Mouse (Mus musculus): ENCODE data around the gene Mgea5. TPM values are rescaled to one million over a fixed set of nuclear protein-coding genes. Genes with fewer than 3 reads are reported as not detected.

Gene Mgea5
- polyA plus RNA-seq, 1 experiment from 2014 or later, result 52.3 TPM

- H3K9me3 ChIP-seq (ENCODE audit: control insufficient read depth, low read length), result no peaks in the 10 kb centered on the region
- H3K27me3 ChIP-seq (replicated peaks; ENCODE audit: control insufficient read depth, insufficient read depth, low read length), result peaks cover 80% of the 10 kb centered on the region
- ATAC-seq (ENCODE audit: low read depth) (no peak), DNase-seq (ENCODE audit: low spot score) (no peak)
- H3K4me1 ChIP-seq (ENCODE audit: control insufficient read depth, insufficient read depth, low read length), result peaks cover 25% of the 10 kb centered on the region; the same call in 1 of the 2 replicates
- H3K4me3 ChIP-seq (ENCODE audit: low read depth, low read length), result peak overlapping the region; percentile 48
- H3K4me2 ChIP-seq (ENCODE audit: low read depth, low read length), result peak overlapping the region; percentile 88
- H3K27ac ChIP-seq (replicated peaks; ENCODE audit: low read depth, low read length), result no peak overlapping the region
- 3% methylated on average over 8 of the region's 44 CpGs for WGBS
- no peaks in the 10 kb centered on the region for H3K36me3 ChIP-seq (ENCODE audit: control insufficient read depth, insufficient read depth, low read length)
- peak overlapping the region; percentile 55 for H3K9ac ChIP-seq (ENCODE audit: low read depth, low read length)
These were observed 40.6 kb downstream of the Mgea5 start for GRCm38 (mm10) chr19:45742984-45743575.

DNA sequence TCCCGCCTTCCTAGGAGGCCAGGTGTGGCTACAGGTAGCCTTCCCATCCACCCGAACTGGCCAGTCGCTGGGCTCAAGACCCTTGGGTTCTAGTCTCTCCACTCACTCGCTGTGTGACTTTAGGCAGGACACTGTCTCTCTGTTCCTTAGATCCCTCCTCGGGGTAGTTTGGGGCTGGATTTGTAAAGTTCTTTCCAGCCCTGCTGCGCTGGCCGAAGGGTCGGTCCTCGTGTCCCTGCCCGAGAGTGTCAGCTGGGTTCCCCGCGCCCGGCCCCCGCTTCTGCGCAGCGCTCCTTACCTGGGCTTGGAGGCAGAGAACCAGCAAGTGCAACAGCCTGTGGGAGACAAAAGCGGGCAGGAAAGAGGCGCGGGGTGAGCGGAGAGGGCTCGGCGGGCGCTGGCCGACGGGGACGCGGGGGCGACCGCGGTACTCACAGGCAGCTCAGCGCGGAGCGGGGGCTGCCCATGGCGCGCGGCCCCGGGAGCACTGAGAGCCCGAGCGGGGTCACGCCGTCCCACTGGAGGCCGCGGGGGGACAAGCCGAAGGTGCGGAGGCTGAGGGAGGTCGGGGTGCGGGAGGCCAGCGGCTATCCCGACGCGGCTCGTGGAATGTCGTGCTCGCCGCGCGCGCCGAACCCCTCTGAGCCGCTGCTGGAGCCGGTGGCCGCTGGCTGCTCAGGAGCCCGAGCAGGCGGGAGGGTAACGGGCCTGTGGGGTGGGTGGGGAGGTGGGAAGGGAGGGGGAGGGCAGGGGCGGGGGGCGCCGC lies 41.2 kb downstream of the Mgea5 start, which contains the start of gene Fgf8:
TSS of gene Fgf8 (minus strand) at position 698 of the 766 bp plus-strand sequence.
- no peak for ATAC-seq (ENCODE audit: low read depth)
- Histone ChIP-seq H3K4me3 (ENCODE audit: low read depth, low read length) (peak within 1 kb of the TSS; percentile 48), H3K4me1 (ENCODE audit: control insufficient read depth, insufficient read depth, low read length) (peaks cover 27% of the 10 kb centered on the region), H3K9me3 (ENCODE audit: control insufficient read depth, low read length) (no peaks in the 10 kb centered on the region), H3K9ac (ENCODE audit: low read depth, low read length) (peak within 1 kb of the TSS; percentile 55), H3K36me3 (ENCODE audit: control insufficient read depth, insufficient read depth, low read length) (no peaks in the 10 kb centered on the region), H3K4me2 (ENCODE audit: low read depth, low read length) (peak within 1 kb of the TSS; percentile 88), H3K27ac (replicated peaks; ENCODE audit: low read depth, low read length) (no peak within 1 kb of the TSS), H3K27me3 (replicated peaks; ENCODE audit: control insufficient read depth, insufficient read depth, low read length) (peaks cover 87% of the 10 kb centered on the region)
- no peak for DNase-seq (ENCODE audit: low spot score)
- WGBS, result 0% methylated on average over 20 of the region's 68 CpGs

- Histone ChIP-seq H3K36me3 (ENCODE audit: control insufficient read depth, insufficient read depth, low read length) (no peaks in the 10 kb centered on the region), H3K27me3 (replicated peaks; ENCODE audit: control insufficient read depth, insufficient read depth, low read length) (peaks cover 94% of the 10 kb centered on the region), H3K4me2 (ENCODE audit: low read depth, low read length) (peak overlapping the region; percentile 88), H3K4me1 (ENCODE audit: control insufficient read depth, insufficient read depth, low read length) (peaks cover 32% of the 10 kb centered on the region), H3K27ac (replicated peaks; ENCODE audit: low read depth, low read length) (no peak overlapping the region), H3K4me3 (ENCODE audit: low read depth, low read length) (peak overlapping the region; percentile 48), H3K9ac (ENCODE audit: low read depth, low read length) (0 out of 2 replicates have a peak overlapping the region, but pooled peaks have one; percentile 22), H3K9me3 (ENCODE audit: control insufficient read depth, low read length) (no peaks in the 10 kb centered on the region)
- under 1% methylated on average over 41 of the region's 45 CpGs for WGBS
- ATAC-seq (ENCODE audit: low read depth) (no peak), DNase-seq (ENCODE audit: low spot score) (no peak)
These were observed 42.0 kb downstream of the Mgea5 start for GRCm38 (mm10) chr19:45741431-45742217.

- DNase-seq (ENCODE audit: low spot score) (no peak), ATAC-seq (ENCODE audit: low read depth) (no peak)
- no peak overlapping the region for H3K4me2 ChIP-seq (ENCODE audit: low read depth, low read length)
- peaks cover 95% of the 10 kb centered on the region for H3K27me3 ChIP-seq (replicated peaks; ENCODE audit: control insufficient read depth, insufficient read depth, low read length)
- H3K9ac ChIP-seq (ENCODE audit: low read depth, low read length), result no peak overlapping the region
- no peaks in the 10 kb centered on the region for H3K36me3 ChIP-seq (ENCODE audit: control insufficient read depth, insufficient read depth, low read length)
- H3K4me1 ChIP-seq (ENCODE audit: control insufficient read depth, insufficient read depth, low read length), result peaks cover 30% of the 10 kb centered on the region
- 0 out of 2 replicates have a peak overlapping the region, but pooled peaks have one; percentile 5 for H3K4me3 ChIP-seq (ENCODE audit: low read depth, low read length)
- H3K27ac ChIP-seq (replicated peaks; ENCODE audit: low read depth, low read length), result no peak overlapping the region
- H3K9me3 ChIP-seq (ENCODE audit: control insufficient read depth, low read length), result no peaks in the 10 kb centered on the region
- 8% methylated on average over 7 of the region's 7 CpGs for WGBS
These were observed 42.8 kb downstream of the Mgea5 start for GRCm38 (mm10) chr19:45740817-45741216.

DNA sequence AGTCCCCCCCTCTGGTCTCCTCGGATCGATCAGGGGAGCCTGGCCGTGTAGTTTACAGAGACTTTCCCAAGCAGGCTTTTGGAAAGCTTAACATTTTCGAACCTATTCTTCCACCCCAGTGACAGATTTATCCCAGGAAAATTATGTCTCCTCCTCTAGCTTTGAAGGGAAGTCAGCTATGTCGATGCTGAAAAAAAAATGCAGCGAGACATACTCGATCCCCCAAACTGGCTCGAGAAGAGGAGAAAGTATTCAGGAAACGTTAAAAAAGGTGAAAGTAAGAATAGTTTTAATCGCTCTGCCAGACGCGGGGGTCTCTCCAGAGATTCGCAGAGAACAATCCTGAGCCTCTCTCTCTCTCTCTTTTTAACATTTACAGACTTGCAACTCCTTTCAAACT lies 43.4 kb downstream of the Mgea5 start:
- no peak overlapping the region for H3K9ac ChIP-seq (ENCODE audit: low read depth, low read length)
- no peak overlapping the region for H3K4me3 ChIP-seq (ENCODE audit: low read depth, low read length)
- peaks cover 30% of the 10 kb centered on the region for H3K4me1 ChIP-seq (ENCODE audit: control insufficient read depth, insufficient read depth, low read length)
- 7% methylated on average over 13 of the region's 13 CpGs for WGBS
- ATAC-seq (ENCODE audit: low read depth) (no peak), DNase-seq (ENCODE audit: low spot score) (no peak)
- H3K4me2 ChIP-seq (ENCODE audit: low read depth, low read length), result no peak overlapping the region
- H3K36me3 ChIP-seq (ENCODE audit: control insufficient read depth, insufficient read depth, low read length), result no peaks in the 10 kb centered on the region
- no peaks in the 10 kb centered on the region for H3K9me3 ChIP-seq (ENCODE audit: control insufficient read depth, low read length)
- no peak overlapping the region for H3K27ac ChIP-seq (replicated peaks; ENCODE audit: low read depth, low read length)
- H3K27me3 ChIP-seq (replicated peaks; ENCODE audit: control insufficient read depth, insufficient read depth, low read length), result peaks cover 95% of the 10 kb centered on the region

GRCm38 (mm10) chr19:45738521-45738920 lies 45.1 kb downstream of the Mgea5 start:
- 40% methylated on average over 5 of the region's 5 CpGs for WGBS
- Histone ChIP-seq H3K27me3 (replicated peaks; ENCODE audit: control insufficient read depth, insufficient read depth, low read length) (peaks cover 95% of the 10 kb centered on the region), H3K4me2 (ENCODE audit: low read depth, low read length) (no peak overlapping the region), H3K4me1 (ENCODE audit: control insufficient read depth, insufficient read depth, low read length) (peaks cover 30% of the 10 kb centered on the region), H3K9ac (ENCODE audit: low read depth, low read length) (no peak overlapping the region), H3K9me3 (ENCODE audit: control insufficient read depth, low read length) (no peaks in the 10 kb centered on the region), H3K27ac (replicated peaks; ENCODE audit: low read depth, low read length) (no peak overlapping the region), H3K36me3 (ENCODE audit: control insufficient read depth, insufficient read depth, low read length) (no peaks in the 10 kb centered on the region), H3K4me3 (ENCODE audit: low read depth, low read length) (no peak overlapping the region)
- ATAC-seq (ENCODE audit: low read depth) (no peak), DNase-seq (ENCODE audit: low spot score) (no peak)

DNA sequence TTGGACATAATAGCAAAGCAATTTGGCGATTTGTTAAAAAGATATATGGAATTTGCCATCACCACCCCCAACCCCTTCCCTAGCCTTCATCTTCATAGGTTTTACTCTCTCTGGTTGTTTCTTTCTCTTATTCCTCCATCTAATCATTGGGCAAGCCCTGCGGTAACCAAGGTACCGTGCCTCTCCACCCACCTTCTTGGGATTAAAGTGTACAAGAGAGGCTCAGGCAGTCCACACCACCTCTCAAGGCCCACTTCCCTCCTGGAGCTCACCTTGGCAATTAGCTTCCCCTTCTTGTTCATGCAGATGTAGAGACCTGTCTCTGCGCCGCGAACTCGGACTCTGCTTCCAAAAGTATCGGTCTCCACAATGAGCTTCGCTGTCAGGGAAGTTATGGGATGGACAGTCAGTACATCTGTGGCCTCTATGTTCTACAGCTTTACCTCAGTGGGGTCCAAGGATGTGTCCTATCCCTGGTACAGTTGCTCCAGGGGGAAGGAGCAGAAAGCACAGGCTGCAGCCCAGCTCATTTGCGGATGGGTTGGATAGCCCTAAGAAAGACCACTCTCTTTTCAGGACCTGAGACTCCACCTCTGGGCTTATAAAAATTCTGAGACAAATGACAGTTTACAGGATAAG lies 45.7 kb downstream of the Mgea5 start:
- Histone ChIP-seq H3K9me3 (ENCODE audit: control insufficient read depth, low read length) (no peaks in the 10 kb centered on the region), H3K36me3 (ENCODE audit: control insufficient read depth, insufficient read depth, low read length) (no peaks in the 10 kb centered on the region), H3K4me3 (ENCODE audit: low read depth, low read length) (no peak overlapping the region), H3K27me3 (replicated peaks; ENCODE audit: control insufficient read depth, insufficient read depth, low read length) (peaks cover 95% of the 10 kb centered on the region), H3K4me2 (ENCODE audit: low read depth, low read length) (no peak overlapping the region), H3K4me1 (ENCODE audit: control insufficient read depth, insufficient read depth, low read length) (peaks cover 26% of the 10 kb centered on the region), H3K27ac (replicated peaks; ENCODE audit: low read depth, low read length) (no peak overlapping the region), H3K9ac (ENCODE audit: low read depth, low read length) (no peak overlapping the region)
- DNase-seq (ENCODE audit: low spot score) (no peak), ATAC-seq (ENCODE audit: low read depth) (no peak)
- WGBS, result 54% methylated on average over 10 of the region's 10 CpGs

GRCm38 (mm10) chr19:45737208-45737845 lies 46.3 kb downstream of the Mgea5 start:
- 8% methylated on average over 18 of the region's 23 CpGs for WGBS
- Histone ChIP-seq H3K36me3 (ENCODE audit: control insufficient read depth, insufficient read depth, low read length) (no peaks in the 10 kb centered on the region), H3K27ac (replicated peaks; ENCODE audit: low read depth, low read length) (no peak overlapping the region), H3K4me3 (ENCODE audit: low read depth, low read length) (peak overlapping the region; percentile 28), H3K27me3 (replicated peaks; ENCODE audit: control insufficient read depth, insufficient read depth, low read length) (peaks cover 96% of the 10 kb centered on the region), H3K4me1 (ENCODE audit: control insufficient read depth, insufficient read depth, low read length) (peaks cover 22% of the 10 kb centered on the region), H3K4me2 (ENCODE audit: low read depth, low read length) (peak overlapping the region; percentile 53), H3K9ac (ENCODE audit: low read depth, low read length) (no peak overlapping the region), H3K9me3 (ENCODE audit: control insufficient read depth, low read length) (no peaks in the 10 kb centered on the region)
- DNase-seq (ENCODE audit: low spot score) (peak; percentile 64), ATAC-seq (ENCODE audit: low read depth) (peak; percentile 53)

Measured in embryonic facial prominence, embryonic 14.5 days (tissue).